Mouse (Mus musculus): ENCODE data around the gene Ebf1.

- no peak for TF ChIP-seq CTCF (IDR thresholded peaks at IDR 0.05 in 2 of 3, conservative IDR thresholded peaks at IDR 0.05 in 1 of 3; ENCODE audit: control insufficient read depth in 1 of 3, insufficient read depth in 1 of 3, low read depth in 2 of 3, low read length in 3 of 3, poor library complexity in 1 of 3, severe bottlenecking in 1 of 3)
- no peak for TF ChIP-seq POLR2A (IDR thresholded peaks at IDR 0.05; ENCODE audit: control insufficient read depth in 1 of 2, insufficient read depth in 1 of 2, low read depth in 1 of 2, low read length in 2 of 2, poor library complexity in 1 of 2)
- no peak for TF ChIP-seq JUND (IDR thresholded peaks at IDR 0.05; ENCODE audit: low read depth, low read length)
- no peak for TF ChIP-seq ZMIZ1 (IDR thresholded peaks at IDR 0.05; ENCODE audit: low read depth, low read length)
- TF ChIP-seq NRF1 (IDR thresholded peaks at IDR 0.05; ENCODE audit: insufficient read depth, low read depth, low read length, poor library complexity, severe bottlenecking), result no peak
- no peak for TF ChIP-seq ZC3H11A (IDR thresholded peaks at IDR 0.05; ENCODE audit: low read depth, low read length)
- TF ChIP-seq MXI1 (IDR thresholded peaks at IDR 0.05; ENCODE audit: low read depth, low read length), result no peak
- no peak for TF ChIP-seq RCOR1 (IDR thresholded peaks at IDR 0.05; ENCODE audit: low read depth, low read length)
- no peak for TF ChIP-seq EP300 (IDR thresholded peaks at IDR 0.05; ENCODE audit: low read depth in 1 of 2, low read length in 2 of 2)
These were observed 365.1 kb downstream of the Ebf1 start for GRCm38 (mm10) chr11:44982225-44982624.

Measured in MEL (cell line).